Mouse (Mus musculus) common myeloid progenitor, adult 5-6 weeks (primary cell): ENCODE results near the gene Rcc2. TPM values are rescaled to one million over a fixed set of nuclear protein-coding genes. Genes with fewer than 3 reads are reported as not detected.

Source experiments
- ATAC-seq: replicated peaks from 2 replicates; pipeline ENCODE4 v1.8.0; 2016; ENCODE audit warnings: low read depth, mild to moderate bottlenecking, moderate TSS enrichment, inconsistent platforms; ENCODE audit not compliant: poor library complexity, severe bottlenecking
- total RNA-seq: library from RNA; stranded (forward); fragments of 200-1000, 187-1606 nt; gene quantifications from 2 replicates; pipeline ENCODE4 v1.2.3, GENCODE M21; 2017

The Rcc2 gene
- total RNA-seq, 1 experiment from 2014 or later, result 161 TPM

DNA sequence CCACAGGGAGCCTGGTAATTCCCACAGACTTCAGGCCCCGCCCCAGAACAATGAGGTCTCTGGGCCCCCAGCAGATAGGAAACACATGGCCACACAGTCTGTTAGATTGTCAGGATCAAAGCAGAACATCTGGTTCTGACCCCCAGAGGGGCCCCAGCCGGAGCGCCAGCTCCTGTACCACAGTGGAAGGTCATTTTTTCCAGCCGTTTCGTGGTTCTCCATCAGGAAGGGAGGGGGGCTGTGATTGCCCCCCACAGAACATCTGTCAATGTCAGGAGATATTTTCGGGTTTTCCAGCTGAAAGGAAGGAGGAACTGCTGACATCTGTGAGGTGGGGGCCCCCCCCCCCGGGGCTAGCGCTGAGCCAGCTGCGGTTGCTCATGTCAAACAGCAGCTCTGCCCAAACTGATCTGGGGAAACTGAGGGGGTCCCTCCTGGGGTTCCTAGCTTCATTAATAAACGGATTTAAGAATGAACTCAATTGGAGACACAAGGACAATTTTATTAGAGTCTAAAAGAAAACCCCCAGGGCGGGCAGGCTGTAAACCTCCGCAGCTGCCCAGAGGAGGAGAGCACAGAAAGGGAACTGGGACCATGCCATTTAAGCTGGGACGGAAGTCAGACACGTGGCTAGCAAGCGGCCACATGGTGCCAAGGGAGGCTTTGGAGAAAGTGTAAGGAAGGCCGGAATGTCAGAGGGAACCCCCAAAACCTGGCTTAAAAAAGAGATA, 16.0 kb upstream of the Rcc2 start:
- peak; percentile 73 for ATAC-seq

DNA sequence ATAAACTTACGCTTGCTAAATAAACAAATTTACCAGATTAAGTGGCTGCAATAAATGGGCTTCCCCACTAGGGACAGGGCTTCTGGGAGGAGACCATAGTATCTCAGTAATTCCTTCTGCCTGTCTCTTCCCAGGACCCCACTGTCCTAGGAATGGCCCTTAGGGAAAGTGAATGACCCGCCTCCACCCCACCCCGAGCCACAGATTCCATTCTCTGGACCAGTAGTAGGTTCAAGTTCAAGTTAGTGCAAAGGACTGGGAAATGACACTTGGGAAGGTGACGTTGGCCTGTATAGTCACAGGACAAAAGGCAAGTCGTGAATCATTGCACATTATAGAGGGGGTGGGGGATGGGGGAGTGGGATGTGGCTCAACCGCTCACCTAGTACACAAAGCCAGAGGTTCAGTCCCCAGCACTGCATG, 15.4 kb upstream of the Rcc2 start:
- no peak for ATAC-seq

DNA sequence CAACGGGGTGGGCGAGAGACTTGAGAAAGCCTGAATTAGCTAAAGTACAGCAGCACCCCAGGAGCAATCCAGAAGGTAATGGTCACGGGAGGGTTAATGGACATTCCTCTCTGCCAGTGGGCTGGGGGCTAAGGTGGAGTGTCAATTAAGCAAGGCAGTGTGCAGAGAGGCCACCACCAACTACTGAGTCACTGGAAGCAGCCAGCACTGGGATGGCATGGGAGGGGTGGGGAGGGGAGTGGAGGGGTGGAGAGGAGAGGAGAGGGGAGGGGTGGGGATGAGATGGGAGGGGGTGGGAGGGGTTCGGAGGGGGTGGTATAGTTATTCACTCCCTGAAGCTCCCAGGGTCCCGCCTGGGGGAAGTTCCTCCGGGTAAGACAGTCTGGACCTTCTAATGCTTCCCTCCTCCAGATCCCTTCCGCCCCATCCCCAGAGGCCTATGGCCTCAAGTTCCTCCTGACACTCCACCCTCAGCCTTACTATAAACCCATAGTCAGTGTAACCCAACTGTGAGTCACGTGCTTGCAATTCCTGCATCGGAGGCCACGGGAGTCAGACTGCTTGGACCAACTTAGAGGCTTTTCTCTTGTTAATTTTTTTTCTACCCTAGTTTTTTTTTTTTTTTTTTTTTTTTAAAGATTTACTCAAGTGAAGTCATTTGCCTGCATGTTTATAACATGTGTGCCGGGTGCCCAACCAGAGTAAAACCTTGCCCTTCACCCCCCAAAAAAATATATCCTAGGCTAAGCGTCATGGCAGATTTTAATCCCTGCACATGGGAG, 12.1 kb upstream of the Rcc2 start:
- no peak for ATAC-seq

DNA sequence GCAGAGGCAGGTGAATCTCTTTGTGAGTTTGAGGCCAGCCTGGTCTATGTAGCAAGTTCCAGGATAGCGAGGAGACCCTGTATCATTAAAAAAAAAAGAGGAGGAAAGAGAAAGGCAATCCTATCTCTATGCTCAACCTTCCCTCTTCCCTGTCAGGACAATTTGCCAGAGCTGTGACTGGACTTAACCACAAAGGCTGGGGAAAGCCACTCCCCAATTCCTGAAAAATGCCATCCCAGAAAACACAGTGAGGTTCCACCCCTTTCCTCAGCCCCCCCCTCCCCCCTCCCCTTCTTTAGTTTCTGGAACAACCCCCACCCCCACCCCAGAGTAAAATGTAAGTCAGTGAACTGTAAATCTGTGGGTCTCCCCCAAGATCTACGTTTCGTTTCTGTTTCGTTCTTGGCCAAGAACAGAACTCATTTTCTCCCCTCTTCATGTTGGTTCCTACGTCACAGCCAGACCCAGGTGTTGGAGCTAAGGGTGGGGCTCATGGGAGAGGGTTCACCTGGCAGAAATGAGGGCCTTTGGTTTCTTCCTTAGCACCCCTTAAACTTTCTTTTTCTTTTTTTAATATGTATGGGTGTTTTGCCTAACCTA, 11.4 kb upstream of the Rcc2 start:
- ATAC-seq, result no peak

DNA sequence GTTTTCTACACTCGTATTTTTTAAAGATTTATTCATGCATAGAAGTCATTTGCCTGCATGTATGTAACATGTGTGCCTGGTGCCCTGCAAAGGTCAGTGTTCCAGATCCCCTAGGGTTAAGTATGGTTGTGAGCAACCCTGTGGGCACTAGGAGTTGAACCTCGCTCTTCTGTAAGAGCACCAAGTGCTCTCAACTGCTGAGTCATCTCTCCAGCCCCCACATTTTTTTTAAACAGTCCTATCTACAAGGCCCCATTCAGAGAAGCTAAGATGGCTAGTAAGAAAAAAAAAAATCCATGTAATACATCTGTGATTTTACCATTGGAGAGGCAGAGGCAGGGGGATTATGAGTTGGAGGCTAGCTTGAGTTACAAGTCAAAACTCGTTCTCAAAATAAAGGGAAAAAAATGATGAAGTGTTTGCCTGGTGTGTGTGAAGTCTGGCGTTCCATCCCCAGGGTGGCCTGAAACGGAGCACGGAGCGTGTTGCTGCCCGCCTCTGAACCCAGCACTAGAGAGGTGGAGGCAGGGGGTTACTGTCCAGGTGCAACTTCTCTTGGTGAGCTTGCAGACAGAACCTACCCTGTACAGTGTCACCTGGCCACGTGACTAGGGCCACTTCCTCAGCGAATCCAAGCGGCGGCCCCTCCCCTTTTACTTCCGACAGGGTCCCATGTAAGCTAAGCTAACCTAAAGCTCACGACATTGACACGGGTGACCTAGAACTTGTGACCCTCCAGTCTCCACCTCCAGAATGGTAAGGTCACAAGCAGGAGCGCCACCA, 10.3 kb upstream of the Rcc2 start:
- peak; percentile 60 for ATAC-seq

DNA sequence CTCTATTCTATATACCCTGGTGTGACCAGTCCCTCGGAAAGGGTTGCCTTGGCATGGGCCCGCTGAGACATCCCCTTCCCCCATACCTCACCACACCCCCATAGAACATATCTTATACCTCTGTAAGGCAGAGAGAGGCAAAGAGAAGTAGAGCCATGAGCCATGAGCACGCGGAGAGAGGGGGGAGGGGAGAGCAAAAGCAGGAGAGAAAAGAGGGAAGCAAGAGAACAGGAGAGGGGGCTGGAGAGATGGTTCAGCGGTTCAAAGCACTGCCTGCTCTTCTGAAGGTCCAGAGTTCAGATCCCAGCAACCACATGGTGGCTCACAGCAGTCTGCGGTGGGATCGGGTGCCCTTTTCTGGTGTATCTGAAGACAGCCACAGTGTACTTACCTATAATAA, 8.9 kb upstream of the Rcc2 start:
- no peak for ATAC-seq

DNA sequence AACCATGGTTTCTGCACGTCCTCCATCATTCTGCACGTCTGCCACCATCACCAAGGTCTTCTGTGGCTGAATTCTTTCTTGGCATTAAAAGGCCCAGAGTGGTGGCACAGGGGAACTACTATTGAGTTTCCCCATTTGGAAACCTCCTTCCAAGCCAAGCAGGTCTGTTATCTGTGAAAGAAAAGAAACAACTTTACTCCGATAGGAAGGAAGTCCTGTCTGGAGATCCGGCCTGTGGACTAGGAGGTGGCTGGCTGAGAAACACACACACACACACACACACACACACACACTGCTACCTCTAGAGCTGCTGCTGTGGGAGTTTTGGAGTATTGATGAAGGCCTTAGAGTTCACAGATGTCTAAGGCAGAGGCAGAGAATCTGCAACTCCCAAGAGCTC, 6.8 kb upstream of the Rcc2 start:
- ATAC-seq, result peak; percentile 59

DNA sequence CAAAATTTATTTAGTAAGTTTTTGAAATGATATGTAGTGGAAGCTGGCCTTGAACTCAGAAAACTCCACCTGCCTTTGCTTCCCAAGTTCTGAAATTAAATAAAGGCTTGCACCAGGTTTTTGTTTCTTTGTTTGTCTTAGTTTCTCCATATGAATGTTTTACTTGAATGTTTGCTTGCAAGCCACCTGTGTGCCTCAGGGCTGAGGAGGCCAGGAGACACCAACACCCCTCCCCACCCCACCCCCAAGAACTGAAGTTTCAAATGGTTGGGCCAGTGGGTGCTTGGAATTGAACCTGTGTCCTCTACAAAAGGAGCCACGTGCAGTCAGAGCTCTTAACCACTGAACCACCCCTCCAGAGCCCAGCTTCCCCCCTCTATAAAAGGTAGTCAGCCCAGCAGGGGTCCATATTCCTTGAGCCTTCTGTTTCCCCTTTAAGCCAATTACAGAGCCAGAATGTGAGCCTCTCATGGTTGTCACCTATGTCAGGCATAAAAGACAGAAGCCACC, 5.7 kb upstream of the Rcc2 start:
- ATAC-seq, result no peak

DNA sequence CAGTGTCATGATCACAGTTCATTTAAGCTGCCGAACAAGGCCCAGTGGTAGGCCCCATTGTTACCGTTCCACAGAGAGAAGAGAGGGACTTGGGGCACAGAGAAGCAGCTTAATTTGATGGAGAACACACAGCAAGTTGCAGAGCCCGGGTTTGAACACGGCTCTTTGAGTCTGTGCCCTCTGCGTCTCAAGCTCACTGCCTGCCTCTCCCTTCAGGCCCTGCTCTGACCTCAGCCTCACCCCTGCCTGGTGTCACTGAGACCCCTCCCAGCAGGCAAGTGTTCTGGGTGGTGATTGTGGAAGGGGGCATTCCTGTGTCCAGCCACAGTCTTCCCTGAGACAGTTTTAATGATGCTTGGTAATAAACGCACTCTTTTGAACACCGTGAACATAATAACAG, 5.2 kb upstream of the Rcc2 start:
- ATAC-seq, result no peak

DNA sequence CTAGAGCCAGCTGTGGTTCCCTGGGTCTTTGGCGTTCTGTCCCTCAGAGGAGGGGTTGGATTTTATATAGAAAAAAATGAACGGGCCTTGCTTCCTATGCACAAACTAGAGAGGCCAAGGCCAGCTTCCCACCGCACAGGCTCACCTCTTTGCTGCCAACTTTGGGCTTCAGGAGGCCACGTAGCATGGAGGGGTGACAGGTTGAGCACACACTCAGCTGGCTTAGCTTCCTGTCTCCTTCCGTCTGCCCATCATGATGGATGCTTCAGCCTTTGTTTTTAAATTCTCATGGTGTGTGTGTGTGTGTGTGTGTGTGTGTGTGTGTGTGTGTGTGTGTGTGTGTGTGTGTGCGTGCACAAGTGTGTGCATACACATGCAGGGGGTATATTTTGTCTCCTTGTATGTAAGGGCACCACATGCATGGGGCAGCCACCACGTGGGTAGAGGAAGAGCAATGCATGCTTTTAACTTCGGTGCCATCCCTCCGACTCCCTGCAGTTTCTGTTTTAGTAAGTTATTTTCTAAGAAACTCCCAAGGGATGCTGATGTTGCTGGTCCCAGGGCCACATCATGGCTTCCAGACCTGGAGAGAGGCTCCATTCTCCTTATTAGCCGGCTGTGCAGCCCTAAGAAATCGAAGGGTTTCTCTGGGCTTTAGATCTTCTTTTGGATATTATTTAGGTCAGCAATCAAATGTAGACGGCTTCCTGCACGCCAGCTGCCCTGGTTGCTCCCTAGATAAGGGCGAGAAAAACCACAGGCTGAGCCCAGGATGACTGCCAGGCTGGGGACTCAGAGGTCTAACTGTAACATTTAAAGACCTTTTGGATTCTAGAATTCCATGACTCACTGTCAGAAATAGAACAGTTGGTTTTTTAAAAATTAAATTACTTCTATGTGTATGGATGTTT, 4.4 kb upstream of the Rcc2 start:
- ATAC-seq, result peak; percentile 50

DNA sequence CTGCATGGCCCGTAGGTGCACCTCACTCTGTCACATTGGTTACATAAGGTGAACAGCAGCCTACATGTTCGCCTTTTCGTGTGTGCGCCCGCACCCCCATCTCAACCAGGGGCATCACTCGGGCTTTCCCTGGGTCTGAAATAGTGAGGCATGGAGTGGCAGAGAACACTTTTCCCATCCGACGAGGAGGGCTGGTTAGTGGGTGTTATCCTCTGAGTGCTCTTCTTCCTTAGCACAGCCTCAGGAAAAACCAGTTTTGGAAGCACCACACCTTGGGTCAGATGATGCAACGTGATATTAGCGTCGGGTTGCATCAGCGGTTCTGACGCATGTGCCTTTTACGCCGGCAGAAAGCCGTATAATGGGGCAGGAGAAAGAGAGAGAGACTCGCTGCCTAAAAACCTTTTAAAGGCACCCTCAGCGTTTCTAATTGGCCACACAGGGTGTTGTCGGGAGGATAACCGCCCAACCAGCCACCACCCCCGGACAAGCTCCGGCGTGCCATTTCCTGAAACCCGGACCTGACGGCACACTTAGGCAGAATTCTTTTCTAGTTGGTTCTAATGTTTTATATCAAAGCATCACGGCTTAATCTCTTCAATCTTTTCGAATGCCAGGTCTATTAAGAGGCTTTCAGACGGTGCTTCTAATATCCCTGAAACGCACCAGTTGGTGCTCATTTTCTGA, 757 bp upstream of the Rcc2 start:
- ATAC-seq, result peak; percentile 64

DNA sequence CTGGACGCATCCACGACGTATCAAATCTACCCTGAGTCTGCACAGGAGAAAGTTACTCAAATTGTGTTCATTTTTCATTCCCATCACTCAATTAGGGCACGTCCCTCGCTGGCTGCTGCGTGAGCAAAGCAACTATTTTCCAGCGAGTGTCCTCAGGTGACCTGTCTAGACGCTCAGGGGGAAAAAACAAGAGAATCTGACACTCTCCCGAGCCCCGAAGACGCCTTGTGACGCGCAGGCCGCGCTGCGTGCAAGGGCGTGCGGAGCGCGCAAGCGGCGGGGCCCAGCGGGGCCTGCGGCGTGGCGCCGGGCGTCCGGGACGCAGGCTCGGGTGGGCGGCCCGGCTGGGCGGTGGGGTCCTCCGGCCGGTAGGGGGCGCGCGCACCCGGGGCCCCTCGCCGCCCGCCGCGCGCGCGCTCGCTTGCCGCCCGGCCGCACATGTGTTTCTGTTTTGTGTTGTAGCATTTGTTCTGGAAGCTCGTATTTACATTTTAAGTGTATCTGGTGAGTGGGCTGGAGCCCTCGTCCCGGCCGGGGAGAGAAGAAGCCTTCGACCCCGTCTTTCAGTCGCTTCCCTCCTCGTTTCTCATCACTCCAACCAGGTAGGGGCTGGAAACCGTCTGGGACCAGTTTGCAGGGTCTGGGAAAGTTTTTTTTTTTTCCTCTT, 841 bp downstream of the Rcc2 start:
- ATAC-seq, result peak; percentile 22; the same call in 1 of the 2 replicates

DNA sequence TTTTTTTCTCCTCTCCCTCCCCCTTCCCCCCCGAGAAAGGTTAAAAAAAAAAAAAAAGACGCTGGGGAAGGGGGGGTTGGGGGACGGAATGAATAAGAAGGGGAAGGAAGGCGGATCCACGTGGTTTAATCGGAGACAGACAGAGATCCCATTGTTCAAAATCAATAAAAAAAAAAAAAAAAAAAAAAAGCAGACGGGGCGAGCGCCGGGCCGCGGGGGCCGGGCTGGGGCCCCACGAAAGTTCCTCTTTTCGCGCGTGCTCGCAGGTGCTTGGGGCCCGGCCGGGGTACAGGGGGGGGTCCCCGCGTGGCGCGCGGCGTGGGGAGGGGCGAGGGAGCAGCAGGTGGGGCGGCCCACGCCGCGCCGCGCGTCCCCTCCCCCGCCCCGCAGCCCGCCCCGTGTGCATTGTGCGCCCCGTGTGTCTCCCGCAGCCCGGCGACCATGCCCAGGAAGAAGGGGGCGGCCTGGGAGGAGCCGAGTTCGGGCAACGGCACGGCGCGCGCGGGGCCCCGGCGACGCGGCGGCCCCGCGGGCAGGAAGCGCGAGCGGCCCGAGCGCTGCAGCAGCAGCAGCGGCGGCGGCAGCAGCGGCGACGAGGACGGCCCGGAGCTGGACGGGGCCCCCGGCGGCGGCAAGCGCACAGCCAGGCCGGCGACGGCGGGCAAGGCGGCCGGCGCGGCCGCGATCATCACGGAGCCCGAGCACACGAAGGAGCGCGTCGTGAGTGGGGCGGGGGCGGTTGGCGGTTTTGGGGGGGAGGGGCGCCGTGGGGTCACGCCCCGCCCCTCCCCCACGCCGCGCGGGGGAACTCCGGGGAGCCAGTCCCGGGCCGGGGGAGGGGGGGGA, 1.6 kb downstream of the Rcc2 start:
- no peak for ATAC-seq

DNA sequence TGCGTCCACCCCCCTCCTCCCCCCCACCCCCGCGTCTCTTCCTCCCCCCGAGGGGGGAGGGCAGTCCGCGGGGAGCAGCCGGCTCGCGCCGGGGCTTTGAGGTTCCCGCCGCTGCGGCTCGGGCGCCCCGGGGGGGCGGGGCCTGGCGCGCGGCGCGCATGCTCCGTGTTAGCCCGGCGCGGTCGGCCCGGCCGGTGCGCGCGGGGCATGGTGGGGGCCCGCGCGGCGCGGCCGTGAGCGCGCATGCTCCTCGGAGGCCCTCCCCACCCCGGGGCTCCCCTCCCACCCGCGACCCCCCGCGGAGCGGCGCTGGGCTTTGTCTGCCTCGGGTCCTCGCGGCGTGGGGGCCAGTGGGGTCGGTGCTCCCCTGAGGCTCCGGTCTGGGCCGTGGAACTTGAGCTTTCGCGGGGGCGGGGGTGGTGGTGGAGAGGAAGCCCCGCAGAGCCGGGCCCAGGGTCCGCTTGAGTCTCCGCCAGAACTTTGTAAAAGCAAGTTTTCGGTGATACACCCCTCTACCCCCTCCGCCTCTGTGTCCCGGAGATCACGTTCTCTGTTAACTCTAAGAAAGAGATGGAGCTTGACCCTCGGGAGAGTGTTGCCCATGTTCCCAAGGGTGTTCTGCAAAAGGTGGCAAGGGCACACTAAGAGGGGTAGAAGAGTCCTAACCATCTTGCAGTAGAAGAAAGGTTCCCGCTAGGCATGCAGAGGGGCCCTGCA, 2.4 kb downstream of the Rcc2 start:
- no peak for ATAC-seq

DNA sequence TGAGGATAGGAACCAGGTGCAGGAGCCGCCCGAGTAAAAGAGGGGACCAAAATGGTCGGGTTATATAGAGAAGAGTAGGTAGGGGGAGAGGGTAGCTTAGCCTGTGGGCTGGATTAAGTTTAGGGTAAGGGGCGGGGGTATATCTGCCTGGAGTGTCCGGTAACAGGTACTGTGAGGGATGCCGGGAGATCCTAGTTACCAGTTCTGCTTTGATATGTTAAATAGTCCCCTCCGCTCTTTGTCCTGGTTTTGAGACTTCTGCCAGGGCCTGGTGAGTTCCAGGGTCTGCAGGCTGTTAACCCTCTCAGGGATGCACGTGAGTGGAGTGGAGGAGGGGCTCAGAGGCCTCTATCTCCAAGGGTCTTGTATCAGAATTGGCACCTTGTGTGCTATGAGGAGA, 3.3 kb downstream of the Rcc2 start:
- no peak for ATAC-seq

DNA sequence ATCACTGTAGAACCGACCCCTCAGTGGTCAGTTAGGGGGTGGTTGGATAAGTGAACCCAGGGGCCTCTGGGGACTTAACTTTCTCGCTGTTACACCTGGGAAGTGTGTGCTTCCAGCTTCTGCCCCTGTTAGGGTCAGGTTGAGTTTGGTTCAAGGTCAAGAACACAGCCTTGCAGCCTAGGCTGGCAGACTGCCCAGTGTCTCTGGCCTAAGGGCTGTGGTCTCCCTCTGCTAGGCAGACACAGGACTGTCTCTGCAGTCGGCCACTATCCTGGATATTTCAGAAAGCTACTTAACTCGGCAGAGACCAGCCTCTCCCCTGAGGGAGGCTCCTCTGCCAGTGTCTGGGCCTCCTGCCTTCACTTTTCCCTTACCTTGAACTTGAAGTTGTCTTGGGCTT, 3.8 kb downstream of the Rcc2 start:
- no peak for ATAC-seq

DNA sequence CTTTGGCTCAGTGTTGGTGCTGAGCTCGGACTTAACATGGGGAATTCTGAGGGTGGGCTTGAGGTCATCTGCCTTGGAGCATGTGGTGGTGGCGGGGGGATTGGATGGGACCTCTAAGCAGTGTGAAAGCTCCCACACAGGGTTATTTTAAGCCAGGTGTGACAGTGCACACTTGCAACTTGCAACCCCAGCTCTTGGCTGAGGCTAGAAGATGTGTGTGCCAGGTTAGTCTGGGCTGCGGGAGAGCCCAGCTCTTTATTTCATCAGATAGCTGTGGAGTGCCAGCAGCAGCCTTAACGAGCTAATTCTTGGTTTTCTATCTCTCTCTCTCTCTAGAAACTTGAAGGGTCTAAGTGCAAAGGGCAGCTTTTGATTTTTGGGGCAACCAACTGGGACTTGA, 7.3 kb downstream of the Rcc2 start:
- ATAC-seq, result no peak
